17 mouse cellular contexts compared by ENCODE assay signal in the genomic region with DNA sequence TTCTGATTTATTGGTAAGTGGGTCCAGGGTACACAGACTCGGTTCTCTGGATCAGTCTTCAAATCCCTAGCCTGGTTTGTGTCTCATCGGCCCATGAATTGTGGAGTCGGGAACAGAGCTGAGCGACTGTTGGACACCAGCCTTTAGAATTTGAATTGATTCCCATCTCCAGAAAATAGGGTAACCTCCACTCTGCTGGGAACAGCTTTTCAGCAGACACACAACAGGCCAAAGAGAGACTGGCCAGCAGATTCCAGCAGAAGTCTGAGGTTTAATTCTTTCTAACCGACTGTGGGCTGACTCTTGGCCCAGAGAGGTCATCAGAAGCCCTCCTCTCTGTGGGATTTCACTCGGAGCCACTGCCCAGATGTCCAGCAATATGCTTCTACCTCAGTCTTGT. TPM values are rescaled to one million over a fixed set of nuclear protein-coding genes. Genes with fewer than 3 reads are reported as not detected.
A peak's percentile ranks its signal among the peaks of the same experiment; 100 is the strongest.
DNase-seq lines count a peak whose midpoint lies in the region; ATAC-seq and TF ChIP-seq lines count a peak whose summit lies in the region.
"Had no signal": no experiment of that assay in that cellular context is flagged by ENCODE, and none has a peak within 500 bp of the region (broad histone marks: within the 10 kb centered on the region; RNA-seq: fewer than 3 reads in every experiment).

No protein-coding gene starts in this region.

- DNase-seq in heart, adult 11 months: peak; percentile 95
- no peak for DNase-seq in heart, postnatal 25 days (ENCODE audit: low spot score)
- DNase-seq in neural tube, embryonic 11.5 days (ENCODE audit: low spot score): no peak
- DNase-seq in neural tube, embryonic 10.5 days (ENCODE audit: extremely low spot score, low spot score): no peak
- DNase-seq in heart, embryonic 10.5 days (ENCODE audit: low spot score): no peak
- peak; percentile 4 for DNase-seq in stomach, postnatal 0 days (ENCODE audit: low spot score)
- DNase-seq in liver, embryonic 11.5 days (ENCODE audit: low spot score): no peak
- no peak for DNase-seq in left cerebral cortex, postnatal 4 days
- DNase-seq: cerebellum, adult 9-11 months; right cerebral cortex, postnatal 25 days; thymus, postnatal 4 days had no signal

- TF ChIP-seq EP300 in stomach, postnatal 0 days (optimal IDR thresholded peaks at IDR 0.05): no peak

- 53% methylated on average over 6 of the region's 6 CpGs for WGBS in neural tube, embryonic 11.5 days
- 81% methylated on average over 6 of the region's 6 CpGs for WGBS in heart, embryonic 10.5 days
- 52% methylated on average over 6 of the region's 6 CpGs for WGBS in stomach, postnatal 0 days
- WGBS in liver, embryonic 11.5 days: 74% methylated on average over 6 of the region's 6 CpGs

- peaks cover 8% of the 10 kb centered on the region; the same call in 1 of the 2 replicates for H3K4me1 ChIP-seq in neural tube, embryonic 11.5 days (ENCODE audit: control insufficient read depth, insufficient read depth, low read length)
- H3K4me1 ChIP-seq in heart, embryonic 10.5 days: no peaks in the 10 kb centered on the region
- H3K4me1 ChIP-seq in stomach, postnatal 0 days (replicated peaks; ENCODE audit: control insufficient read depth, insufficient read depth): no peaks in the 10 kb centered on the region
- 0 out of 2 replicates have a peak, but pooled peaks cover 2% of the 10 kb centered on the region for H3K4me1 ChIP-seq in liver, embryonic 11.5 days (replicated peaks; ENCODE audit: control insufficient read depth, insufficient read depth, low read length)
- H3K4me1 ChIP-seq: heart, embryonic 13.5 days had no signal

- no peak overlapping the region for H3K4me3 ChIP-seq in neural tube, embryonic 11.5 days (ENCODE audit: low read depth, low read length)
- H3K4me3 ChIP-seq in heart, embryonic 10.5 days: no peak overlapping the region
- no peak overlapping the region for H3K4me3 ChIP-seq in stomach, postnatal 0 days (ENCODE audit: low read depth, low read length)
- H3K4me3 ChIP-seq in liver, embryonic 11.5 days (ENCODE audit: low read depth, low read length): no peak overlapping the region
- H3K4me3 ChIP-seq: heart, embryonic 13.5 days; left cerebral cortex, adult 2 months had no signal

- ATAC-seq in neural tube, embryonic 11.5 days (ENCODE audit: insufficient read depth, low FRiP score, low TSS enrichment): no peak
- ATAC-seq in stomach, postnatal 0 days (ENCODE audit: low FRiP score, low TSS enrichment): no peak
- ATAC-seq in liver, embryonic 11.5 days (replicated peaks; ENCODE audit: low FRiP score): no peak

- H3K9me3 ChIP-seq in neural tube, embryonic 11.5 days (ENCODE audit: control insufficient read depth, low read length): no peaks in the 10 kb centered on the region
- no peaks in the 10 kb centered on the region for H3K9me3 ChIP-seq in heart, embryonic 10.5 days
- H3K9me3 ChIP-seq in stomach, postnatal 0 days (ENCODE audit: control insufficient read depth, low read length): no peaks in the 10 kb centered on the region
- H3K9me3 ChIP-seq in liver, embryonic 11.5 days (ENCODE audit: control insufficient read depth, low read length): no peaks in the 10 kb centered on the region
- H3K9me3 ChIP-seq: heart, embryonic 13.5 days had no signal

- H3K9ac ChIP-seq in neural tube, embryonic 11.5 days (ENCODE audit: low read length): no peak overlapping the region
- no peak overlapping the region for H3K9ac ChIP-seq in stomach, postnatal 0 days (ENCODE audit: low read length)
- H3K9ac ChIP-seq in liver, embryonic 11.5 days (ENCODE audit: low read depth, low read length): no peak overlapping the region
- H3K9ac ChIP-seq: heart, embryonic 13.5 days had no signal

- H3K27me3 ChIP-seq in neural tube, embryonic 11.5 days (ENCODE audit: control insufficient read depth, insufficient read depth, low read length): no peaks in the 10 kb centered on the region
- no peaks in the 10 kb centered on the region for H3K27me3 ChIP-seq in heart, embryonic 10.5 days (ENCODE audit: insufficient read depth, poor library complexity, severe bottlenecking)
- H3K27me3 ChIP-seq in stomach, postnatal 0 days (ENCODE audit: control insufficient read depth, insufficient read depth, low read length): no peaks in the 10 kb centered on the region
- no peaks in the 10 kb centered on the region for H3K27me3 ChIP-seq in liver, embryonic 11.5 days (replicated peaks; ENCODE audit: control insufficient read depth, insufficient read depth, low read length)
- H3K27me3 ChIP-seq: heart, embryonic 13.5 days had no signal

- no peak overlapping the region for H3K4me2 ChIP-seq in neural tube, embryonic 11.5 days (ENCODE audit: low read depth)
- no peak overlapping the region for H3K4me2 ChIP-seq in stomach, postnatal 0 days (replicated peaks; ENCODE audit: low read depth)
- H3K4me2 ChIP-seq in liver, embryonic 11.5 days: no peak overlapping the region
- H3K4me2 ChIP-seq: heart, embryonic 13.5 days had no signal

- H3K36me3 ChIP-seq in neural tube, embryonic 11.5 days (ENCODE audit: control insufficient read depth, insufficient read depth, low read length): no peaks in the 10 kb centered on the region
- H3K36me3 ChIP-seq in heart, embryonic 10.5 days: no peaks in the 10 kb centered on the region
- H3K36me3 ChIP-seq in stomach, postnatal 0 days (ENCODE audit: control insufficient read depth, insufficient read depth, low read length): no peaks in the 10 kb centered on the region
- H3K36me3 ChIP-seq in liver, embryonic 11.5 days (ENCODE audit: control insufficient read depth, insufficient read depth, low read length): no peaks in the 10 kb centered on the region
- H3K36me3 ChIP-seq: heart, embryonic 13.5 days had no signal

- intact Hi-C loops in heart, postnatal 25 days (cut with DNase I): no loop called here
- intact Hi-C loops in left cerebral cortex, postnatal 4 days (cut with DNase I): no loop called here

- TF ChIP-seq CTCF in stomach, postnatal 0 days (IDR thresholded peaks at IDR 0.05; ENCODE audit: low read depth): no peak

- peak overlapping the region; percentile 28; the same call in 1 of the 2 replicates for H3K27ac ChIP-seq in neural tube, embryonic 11.5 days (ENCODE audit: low read depth, low read length)
- H3K27ac ChIP-seq in heart, embryonic 10.5 days: peak overlapping the region; percentile 7; the same call in 1 of the 2 replicates
- no peak overlapping the region for H3K27ac ChIP-seq in stomach, postnatal 0 days (replicated peaks)
- no peak overlapping the region for H3K27ac ChIP-seq in liver, embryonic 11.5 days (ENCODE audit: low read depth, low read length)
- H3K27ac ChIP-seq: heart, embryonic 13.5 days; left cerebral cortex, adult 2 months had no signal

RNA-seq across cellular contexts. Expression of gene 4930558K02Rik, which starts 4.0 kb away (rescaled TPM):
- not detected for total RNA-seq in heart, postnatal 25 days (2021)
- not detected in 2 replicates for polyA plus RNA-seq in neural tube, embryonic 11.5 days (2014; fragmentation: Nextera tagmentation; extraction: Ambion mirVana)
- not detected in 2 replicates for polyA plus RNA-seq in heart, embryonic 10.5 days (2016; fragmentation: Nextera tagmentation; extraction: Ambion mirVana)
- not detected in 2 replicates for polyA plus RNA-seq in stomach, postnatal 0 days (2015; fragmentation: Nextera tagmentation; extraction: Ambion mirVana)
- polyA plus RNA-seq in liver, embryonic 11.5 days (2014; fragmentation: Nextera tagmentation; extraction: Ambion mirVana): not detected in 2 replicates
- total RNA-seq in left cerebral cortex, postnatal 4 days (2021): not detected
- total RNA-seq: left cerebral cortex, adult 2 months; MEL had no signal
- polyA plus RNA-seq: heart, embryonic 13.5 days; large intestine, adult 2 months; liver, embryonic 16.5 days; stomach, embryonic 16.5 days had no signal

RNA-seq across cellular contexts. Expression of gene Pigc, which starts 14.5 kb away (rescaled TPM):
- 10 to 100 TPM; 16.5 to 16.9 TPM for total RNA-seq in heart, postnatal 25 days (2021)
- polyA plus RNA-seq in neural tube, embryonic 11.5 days (2014; fragmentation: Nextera tagmentation; extraction: Ambion mirVana): 34.7 and 38.4 TPM in 2 replicates
- polyA plus RNA-seq in heart, embryonic 10.5 days (2016; fragmentation: Nextera tagmentation; extraction: Ambion mirVana): 24.0 and 29.9 TPM in 2 replicates
- polyA plus RNA-seq in stomach, postnatal 0 days (2015; fragmentation: Nextera tagmentation; extraction: Ambion mirVana): 29.5 and 29.9 TPM in 2 replicates
- 22.8 and 25.0 TPM in 2 replicates for polyA plus RNA-seq in liver, embryonic 11.5 days (2014; fragmentation: Nextera tagmentation; extraction: Ambion mirVana)
- 10 to 100 TPM; 16.3 to 19.9 TPM for total RNA-seq in left cerebral cortex, postnatal 4 days (2021)

Comparison
In these comparisons a context has a peak if more than half of its experiments do, and no peak if none do; other contexts are left out.
1. DNase-seq: peak in heart, adult 11 months (single experiment) and stomach, postnatal 0 days (single experiment); none in heart, postnatal 25 days (single experiment), neural tube, embryonic 11.5 days (single experiment), neural tube, embryonic 10.5 days (single experiment), heart, embryonic 10.5 days (single experiment), liver, embryonic 11.5 days (single experiment) and left cerebral cortex, postnatal 4 days (single experiment).
2. H3K27ac ChIP-seq: peak in neural tube, embryonic 11.5 days (single experiment) and heart, embryonic 10.5 days (single experiment); none in stomach, postnatal 0 days (single experiment) and liver, embryonic 11.5 days (single experiment).